Mouse (Mus musculus): ENCODE data around the gene Ttll5.

- no peak for TF ChIP-seq GATA1 (IDR thresholded peaks at IDR 0.05; ENCODE audit: borderline replicate concordance, low read length)
- no peak for TF ChIP-seq FLI1 (IDR thresholded peaks at IDR 0.05; ENCODE audit: low read length)
Observed at GRCm38 (mm10) chr12:85828856-85829255, 4.4 kb downstream of the Ttll5 start.
